In the genomic region with DNA sequence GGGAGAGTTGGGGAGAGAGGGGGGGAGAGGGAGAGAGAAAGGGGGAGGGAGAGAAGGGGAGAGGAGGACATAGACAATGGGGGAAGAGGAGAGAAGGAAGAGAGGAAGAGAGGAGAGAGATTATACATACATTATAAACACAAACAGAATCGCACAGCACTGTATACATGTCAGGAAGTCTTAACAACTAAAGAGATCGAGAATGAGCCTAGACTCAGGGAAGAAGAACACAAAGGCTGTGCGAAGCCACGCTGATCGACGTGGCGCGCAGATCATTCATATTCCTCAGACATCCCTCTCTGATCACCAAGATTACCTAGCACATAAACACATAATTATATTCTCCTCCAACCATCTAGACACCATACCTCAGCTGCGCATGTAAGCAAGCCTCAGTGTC, we compare ENCODE assay signal across 17 mouse cellular contexts.
DNase-seq lines count a peak whose midpoint lies in the region; ATAC-seq and TF ChIP-seq lines count a peak whose summit lies in the region.
"Had no signal": no experiment of that assay in that cellular context is flagged by ENCODE, and none has a peak within 500 bp of the region (broad histone marks: within the 10 kb centered on the region; RNA-seq: fewer than 3 reads in every experiment).

No protein-coding gene starts in this region.

- H3K4me3 ChIP-seq in hindbrain, embryonic 15.5 days: no peak overlapping the region
- H3K4me3 ChIP-seq in hindbrain, embryonic 10.5 days: no peak overlapping the region
- no peak overlapping the region for H3K4me3 ChIP-seq in midbrain, embryonic 14.5 days (replicated peaks; ENCODE audit: low read depth, low read length)
- H3K4me3 ChIP-seq in midbrain, embryonic 16.5 days (ENCODE audit: low read depth, low read length): no peak overlapping the region
- no peak overlapping the region for H3K4me3 ChIP-seq in midbrain, postnatal 0 days (ENCODE audit: low read depth, low read length)
- no peak overlapping the region for H3K4me3 ChIP-seq in neural tube, embryonic 14.5 days (ENCODE audit: low read depth, low read length)
- H3K4me3 ChIP-seq: embryonic facial prominence, embryonic 13.5 days had no signal

- 76% methylated on average over 9 of the region's 9 CpGs for WGBS in hindbrain, embryonic 15.5 days
- 92% methylated on average over 9 of the region's 9 CpGs for WGBS in hindbrain, embryonic 10.5 days
- WGBS in midbrain, embryonic 14.5 days: 78% methylated on average over 9 of the region's 9 CpGs
- 66% methylated on average over 9 of the region's 9 CpGs for WGBS in midbrain, embryonic 16.5 days
- 74% methylated on average over 9 of the region's 9 CpGs for WGBS in midbrain, postnatal 0 days
- 81% methylated on average over 9 of the region's 9 CpGs for WGBS in neural tube, embryonic 14.5 days

- no peak overlapping the region for H3K9ac ChIP-seq in hindbrain, embryonic 15.5 days
- H3K9ac ChIP-seq in midbrain, embryonic 14.5 days (replicated peaks; ENCODE audit: low read length): no peak overlapping the region
- H3K9ac ChIP-seq in midbrain, embryonic 16.5 days (ENCODE audit: low read depth, low read length): no peak overlapping the region
- H3K9ac ChIP-seq in midbrain, postnatal 0 days (replicated peaks; ENCODE audit: low read length, poor library complexity, severe bottlenecking): no peak overlapping the region
- H3K9ac ChIP-seq in neural tube, embryonic 14.5 days (replicated peaks; ENCODE audit: low read depth, low read length): 0 out of 2 replicates have a peak overlapping the region, but pooled peaks have one; percentile 7
- H3K9ac ChIP-seq: embryonic facial prominence, embryonic 13.5 days had no signal

- H3K4me2 ChIP-seq in hindbrain, embryonic 15.5 days: peak overlapping the region; percentile 29; the same call in 1 of the 2 replicates
- H3K4me2 ChIP-seq in midbrain, embryonic 14.5 days (ENCODE audit: low read length): no peak overlapping the region
- H3K4me2 ChIP-seq in midbrain, embryonic 16.5 days (ENCODE audit: low read length): no peak overlapping the region
- H3K4me2 ChIP-seq in midbrain, postnatal 0 days (ENCODE audit: low read depth, low read length, poor library complexity, severe bottlenecking): peak overlapping the region; percentile 15; the same call in 1 of the 2 replicates
- H3K4me2 ChIP-seq in neural tube, embryonic 14.5 days (ENCODE audit: low read depth, low read length): no peak overlapping the region

- H3K27ac ChIP-seq in hindbrain, embryonic 15.5 days (replicated peaks): no peak overlapping the region
- no peak overlapping the region for H3K27ac ChIP-seq in hindbrain, embryonic 10.5 days
- H3K27ac ChIP-seq in midbrain, embryonic 14.5 days (replicated peaks; ENCODE audit: low read depth, low read length): no peak overlapping the region
- H3K27ac ChIP-seq in midbrain, embryonic 16.5 days (ENCODE audit: low read length): no peak overlapping the region
- no peak overlapping the region for H3K27ac ChIP-seq in midbrain, postnatal 0 days (ENCODE audit: low read depth, low read length)
- no peak overlapping the region for H3K27ac ChIP-seq in neural tube, embryonic 14.5 days (ENCODE audit: low read depth, low read length)
- H3K27ac ChIP-seq: embryonic facial prominence, embryonic 13.5 days had no signal

- no peaks in the 10 kb centered on the region for H3K36me3 ChIP-seq in hindbrain, embryonic 15.5 days
- H3K36me3 ChIP-seq in hindbrain, embryonic 10.5 days: no peaks in the 10 kb centered on the region
- no peaks in the 10 kb centered on the region for H3K36me3 ChIP-seq in midbrain, embryonic 14.5 days (ENCODE audit: control insufficient read depth, insufficient read depth, low read length)
- H3K36me3 ChIP-seq in midbrain, embryonic 16.5 days (ENCODE audit: control insufficient read depth, insufficient read depth, low read length): no peaks in the 10 kb centered on the region
- no peaks in the 10 kb centered on the region for H3K36me3 ChIP-seq in midbrain, postnatal 0 days (ENCODE audit: insufficient read depth, low read length)
- no peaks in the 10 kb centered on the region for H3K36me3 ChIP-seq in neural tube, embryonic 14.5 days (ENCODE audit: control insufficient read depth, insufficient read depth, low read length)
- H3K36me3 ChIP-seq: embryonic facial prominence, embryonic 13.5 days had no signal

- TF ChIP-seq CTCF in midbrain, postnatal 0 days (IDR thresholded peaks at IDR 0.05): no peak

- H3K9me3 ChIP-seq in hindbrain, embryonic 15.5 days: no peaks in the 10 kb centered on the region
- H3K9me3 ChIP-seq in hindbrain, embryonic 10.5 days: no peaks in the 10 kb centered on the region
- H3K9me3 ChIP-seq in midbrain, embryonic 14.5 days (ENCODE audit: control insufficient read depth, low read length): no peaks in the 10 kb centered on the region
- no peaks in the 10 kb centered on the region for H3K9me3 ChIP-seq in midbrain, embryonic 16.5 days (replicated peaks; ENCODE audit: control insufficient read depth, low read length, poor library complexity, severe bottlenecking)
- H3K9me3 ChIP-seq in midbrain, postnatal 0 days (ENCODE audit: low read length): no peaks in the 10 kb centered on the region
- H3K9me3 ChIP-seq in neural tube, embryonic 14.5 days (ENCODE audit: control insufficient read depth, low read length): no peaks in the 10 kb centered on the region
- H3K9me3 ChIP-seq: embryonic facial prominence, embryonic 13.5 days had no signal

- H3K27me3 ChIP-seq in hindbrain, embryonic 15.5 days: no peaks in the 10 kb centered on the region
- H3K27me3 ChIP-seq in hindbrain, embryonic 10.5 days (ENCODE audit: insufficient read depth, poor library complexity, severe bottlenecking): peaks cover 3% of the 10 kb centered on the region; the same call in 1 of the 2 replicates
- H3K27me3 ChIP-seq in midbrain, embryonic 14.5 days (ENCODE audit: control insufficient read depth, insufficient read depth, low read length): no peaks in the 10 kb centered on the region
- no peaks in the 10 kb centered on the region for H3K27me3 ChIP-seq in midbrain, embryonic 16.5 days (ENCODE audit: control insufficient read depth, insufficient read depth, low read depth, low read length)
- no peaks in the 10 kb centered on the region for H3K27me3 ChIP-seq in midbrain, postnatal 0 days (ENCODE audit: insufficient read depth, low read length)
- H3K27me3 ChIP-seq in neural tube, embryonic 14.5 days (ENCODE audit: control insufficient read depth, insufficient read depth, low read length): no peaks in the 10 kb centered on the region
- H3K27me3 ChIP-seq: embryonic facial prominence, embryonic 13.5 days had no signal

- DNase-seq in hindbrain, embryonic 10.5 days (ENCODE audit: low spot score): no peak
- peak; percentile 39 for DNase-seq in midbrain, embryonic 14.5 days
- DNase-seq in midbrain, postnatal 0 days (ENCODE audit: low spot score): no peak
- no peak for DNase-seq in kidney, adult 8-10 months
- DNase-seq: adrenal gland, postnatal 25 days; cerebellum, adult 18-20 months; cerebellum, adult 9-11 months; cerebellum, postnatal 36 days; gastrocnemius, postnatal 36 days; heart, adult 11 months; heart, postnatal 10 days; heart, postnatal 4 days had no signal

- peaks cover under 1% of the 10 kb centered on the region for H3K4me1 ChIP-seq in hindbrain, embryonic 15.5 days (replicated peaks)
- H3K4me1 ChIP-seq in hindbrain, embryonic 10.5 days (replicated peaks): peaks cover 13% of the 10 kb centered on the region
- H3K4me1 ChIP-seq in midbrain, embryonic 14.5 days (ENCODE audit: control insufficient read depth, insufficient read depth, low read length): no peaks in the 10 kb centered on the region
- peaks cover 1% of the 10 kb centered on the region for H3K4me1 ChIP-seq in midbrain, embryonic 16.5 days (ENCODE audit: control insufficient read depth, insufficient read depth, low read length)
- H3K4me1 ChIP-seq in midbrain, postnatal 0 days (ENCODE audit: insufficient read depth, low read length): 0 out of 2 replicates have a peak, but pooled peaks cover under 1% of the 10 kb centered on the region
- no peaks in the 10 kb centered on the region for H3K4me1 ChIP-seq in neural tube, embryonic 14.5 days (ENCODE audit: control insufficient read depth, insufficient read depth, low read length)

- 0 out of 2 replicates have a peak, but pooled peaks have one; percentile 48 for ATAC-seq in hindbrain, embryonic 15.5 days (ENCODE audit: low FRiP score, low read depth)
- peak; percentile 27; the same call in 1 of the 2 replicates for ATAC-seq in midbrain, embryonic 14.5 days (ENCODE audit: low FRiP score, low TSS enrichment)
- ATAC-seq in midbrain, embryonic 16.5 days: no peak
- ATAC-seq in midbrain, postnatal 0 days (ENCODE audit: low FRiP score): no peak
- peak; percentile 36 for ATAC-seq in neural tube, embryonic 14.5 days (ENCODE audit: low read depth)
- ATAC-seq: inflammation-experienced regulatory T-cells, adult 6 months had no signal

Comparison
In these comparisons a context has a peak if more than half of its experiments do, and no peak if none do; other contexts are left out.
1. ATAC-seq: peak in hindbrain, embryonic 15.5 days (single experiment), midbrain, embryonic 14.5 days (single experiment) and neural tube, embryonic 14.5 days (single experiment); none in midbrain, embryonic 16.5 days (single experiment) and midbrain, postnatal 0 days (single experiment).
2. H3K4me2 ChIP-seq: peak in hindbrain, embryonic 15.5 days (single experiment) and midbrain, postnatal 0 days (single experiment); none in midbrain, embryonic 14.5 days (single experiment), midbrain, embryonic 16.5 days (single experiment) and neural tube, embryonic 14.5 days (single experiment).